Mouse (Mus musculus) heart, postnatal 14 days (tissue): Measurements from ENCODE around the gene Fam163b. TPM values are rescaled to one million over a fixed set of nuclear protein-coding genes. Genes with fewer than 3 reads are reported as not detected.

ENCODE experiments used
- DNase-seq, 2 experiments: peaks; one replicate each; pipeline ENCODE4 v3.0.0; 2021 to 2022
- intact Hi-C: fragments of 180-260 bp; cut with DNase I; formaldehyde crosslinking; loops from one replicate; pipeline ENCODE4 v1.15.1; 2025
- total RNA-seq, 2 experiments: library from RNA; stranded (reverse); gene quantifications; 2 replicates each; pipeline ENCODE4 v1.2.3; 2021

Gene Fam163b
- total RNA-seq, 2 experiments from 2014 or later = 0.38 to 0.51 TPM

DNA sequence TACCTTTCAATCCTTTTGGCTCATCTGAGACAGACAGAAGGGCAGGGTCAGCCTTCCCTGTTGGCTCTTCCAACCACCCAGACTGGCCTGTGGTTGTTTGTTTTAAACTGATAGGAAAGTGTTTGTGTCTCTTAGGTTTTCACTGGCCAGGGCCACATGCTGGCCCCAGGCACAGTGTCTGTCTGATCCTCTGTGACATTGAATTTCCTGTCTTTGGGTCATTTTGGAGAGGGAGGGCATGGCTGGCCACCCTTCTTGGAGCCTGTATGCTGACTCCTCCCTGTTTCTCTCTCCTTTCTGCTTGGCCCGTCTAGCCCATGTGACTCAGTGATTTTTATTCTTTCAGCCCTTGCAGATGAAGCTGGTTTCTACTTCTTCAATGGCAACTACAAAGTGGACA lies 53.1 kb downstream of the Fam163b start:
- no peak for DNase-seq
- intact Hi-C loops = loop anchor here (5.0 kb wide), 1 partner anchor 42 kb away; no protein-coding TSS in a partner anchor

- no peak for DNase-seq
- intact Hi-C loops = loop anchor here (5.0 kb wide), 1 partner anchor 41 kb away; no protein-coding TSS in a partner anchor
These were observed 53.6 kb downstream of the Fam163b start for GRCm38 (mm10) chr2:27088700-27089099.

- DNase-seq = peak; percentile 88 to 90
- intact Hi-C loops = loop anchor here (5.0 kb wide), 1 partner anchor 41 kb away; no protein-coding TSS in a partner anchor
These were observed 54.1 kb downstream of the Fam163b start for GRCm38 (mm10) chr2:27088071-27088644.

DNA sequence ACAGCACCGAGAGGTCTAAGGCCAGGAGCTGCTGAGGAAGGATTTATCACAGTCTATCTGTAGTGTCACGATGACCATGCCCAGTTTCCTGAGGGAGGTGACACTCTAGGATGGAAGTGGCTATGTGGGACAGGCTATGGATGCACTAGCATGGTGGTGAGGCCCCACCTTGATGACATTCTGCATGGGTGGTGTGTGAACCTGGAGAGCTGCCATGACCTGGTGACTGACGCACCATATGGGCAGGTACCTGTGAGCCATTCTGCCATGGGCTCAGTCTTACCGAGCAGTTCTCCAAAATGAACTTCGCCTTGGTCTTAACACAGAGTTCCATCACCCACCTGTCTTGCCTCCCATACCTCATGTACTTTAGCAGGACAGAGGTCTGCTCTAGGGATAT lies 54.7 kb downstream of the Fam163b start:
- intact Hi-C loops = loop anchor here (5.0 kb wide), 1 partner anchor 40 kb away; no protein-coding TSS in a partner anchor
- DNase-seq = no peak

DNA sequence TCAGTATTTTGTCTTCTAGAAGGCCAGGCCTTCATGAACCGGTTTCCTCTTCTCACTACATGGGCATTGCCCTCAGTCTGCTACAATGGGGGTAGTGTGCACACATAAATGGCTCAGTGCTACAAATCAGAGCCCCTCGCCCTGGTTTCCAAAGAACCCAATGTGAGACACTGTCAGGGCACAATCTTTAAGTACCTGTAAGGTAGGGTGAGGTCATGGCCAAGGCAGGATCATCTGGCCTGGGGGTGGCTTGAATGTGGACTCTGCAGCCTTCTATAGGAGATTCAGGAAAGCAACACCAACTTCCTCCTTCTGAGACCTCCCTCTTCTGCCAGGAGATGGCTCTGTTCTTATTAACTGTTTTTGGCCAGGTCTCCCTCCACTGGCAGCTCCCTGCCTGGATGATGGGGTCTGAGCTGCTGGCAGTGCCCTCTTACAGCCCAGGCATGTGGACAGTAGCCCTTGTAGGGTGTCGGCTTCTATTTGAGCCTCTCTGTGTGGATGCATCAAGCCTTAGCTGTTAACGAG lies 55.7 kb downstream of the Fam163b start:
- DNase-seq = no peak
- intact Hi-C loops = loop anchor here (5.0 kb wide), 1 partner anchor 39 kb away; no protein-coding TSS in a partner anchor

GRCm38 (mm10) chr2:27085801-27086200 lies 56.5 kb downstream of the Fam163b start:
- peak in 1 of 2 experiments; percentile 47 for DNase-seq

DNA sequence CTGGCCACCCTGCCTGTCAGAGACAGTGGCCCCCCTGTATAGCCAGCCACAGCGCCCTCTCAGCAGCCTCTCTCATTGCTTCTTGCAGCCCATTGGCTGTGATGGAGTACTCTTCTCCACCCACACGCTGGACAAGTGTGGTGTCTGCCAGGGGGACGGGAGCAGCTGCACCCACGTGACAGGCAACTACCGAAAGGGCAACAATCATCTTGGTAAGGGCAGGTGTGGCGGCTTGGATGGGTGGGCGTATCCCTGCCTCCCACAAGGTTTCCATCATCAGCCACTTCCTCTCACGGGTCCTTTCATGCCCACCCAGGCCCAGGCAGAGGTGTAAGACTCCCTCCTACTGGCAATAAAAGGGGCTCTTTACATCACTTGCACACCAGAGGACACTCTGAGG lies 57.3 kb downstream of the Fam163b start:
- intact Hi-C loops = loop anchor here (5.0 kb wide), 1 partner anchor 38 kb away; no protein-coding TSS in a partner anchor
- DNase-seq = no peak

More at GRCm38 (mm10) chr2:27085801-27086200, 56.5 kb downstream of the Fam163b start:
- intact Hi-C loops = loop anchor here (5.0 kb wide), 1 partner anchor 38 kb away; no protein-coding TSS in a partner anchor

GRCm38 (mm10) chr2:27083761-27084475 lies 58.4 kb downstream of the Fam163b start:
- no peak for DNase-seq
- intact Hi-C loops = no loop called here

DNA sequence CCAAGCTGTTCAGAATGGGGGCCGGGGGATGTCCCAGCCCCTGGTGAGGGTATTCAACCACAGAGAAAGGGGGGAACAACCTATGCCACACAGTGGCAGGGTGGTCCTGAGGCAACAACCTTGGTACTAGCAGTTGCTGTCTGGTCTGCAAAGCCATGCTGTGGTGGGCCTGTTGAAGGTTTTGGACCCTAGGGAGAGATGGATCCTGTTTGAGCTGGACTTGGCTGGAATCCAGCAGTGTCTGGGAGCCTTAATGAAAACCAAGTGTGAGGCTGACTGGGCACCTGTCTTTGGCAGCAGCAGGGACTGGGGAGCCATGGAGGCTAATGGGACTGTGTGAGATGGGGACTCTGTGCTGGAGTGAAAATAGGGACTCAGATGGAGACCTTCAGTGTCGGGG lies 62.6 kb downstream of the Fam163b start:
- intact Hi-C loops = loop anchor here (2.0 to 5.0 kb wide), 3 partner anchors 37 to 157 kb away; no protein-coding TSS in a partner anchor
- DNase-seq = peak; percentile 52 to 59

DNA sequence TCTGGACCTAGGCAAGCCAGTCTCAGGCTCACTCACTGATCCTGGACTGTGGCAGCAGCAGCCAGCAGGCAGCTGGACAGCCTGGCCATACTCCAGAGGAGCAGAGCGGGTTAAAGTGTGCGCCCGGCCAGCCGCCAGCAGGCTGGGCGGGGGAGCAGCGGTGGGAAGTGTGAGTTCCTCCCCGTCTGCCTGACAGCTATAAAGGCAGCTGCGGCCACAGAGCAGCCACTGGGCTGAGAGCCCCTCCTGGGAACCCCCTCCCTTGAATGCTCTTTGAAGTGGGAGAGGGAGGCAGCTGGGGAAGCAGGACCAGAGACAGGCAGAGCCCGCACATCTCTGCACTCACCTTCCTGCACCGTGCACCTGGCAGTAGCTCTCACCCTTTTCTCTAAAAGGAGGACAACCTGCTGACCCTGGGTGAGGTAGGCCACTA lies 63.1 kb downstream of the Fam163b start, which contains the start of gene Adamtsl2:
TSS of gene Adamtsl2 (plus strand) at position 228 of the 433 bp plus-strand sequence.
- DNase-seq = peak; percentile 92 to 94
- intact Hi-C loops = loop anchor here (2.0 to 5.0 kb wide), 3 partner anchors 37 to 158 kb away; no protein-coding TSS in a partner anchor

- intact Hi-C loops = loop anchor here (2.0 to 5.0 kb wide), 3 partner anchors 36 to 158 kb away; no protein-coding TSS in a partner anchor
- peak in 1 of 2 experiments; percentile 36 for DNase-seq
These were observed 64.0 kb downstream of the Fam163b start for GRCm38 (mm10) chr2:27078312-27078711.

DNA sequence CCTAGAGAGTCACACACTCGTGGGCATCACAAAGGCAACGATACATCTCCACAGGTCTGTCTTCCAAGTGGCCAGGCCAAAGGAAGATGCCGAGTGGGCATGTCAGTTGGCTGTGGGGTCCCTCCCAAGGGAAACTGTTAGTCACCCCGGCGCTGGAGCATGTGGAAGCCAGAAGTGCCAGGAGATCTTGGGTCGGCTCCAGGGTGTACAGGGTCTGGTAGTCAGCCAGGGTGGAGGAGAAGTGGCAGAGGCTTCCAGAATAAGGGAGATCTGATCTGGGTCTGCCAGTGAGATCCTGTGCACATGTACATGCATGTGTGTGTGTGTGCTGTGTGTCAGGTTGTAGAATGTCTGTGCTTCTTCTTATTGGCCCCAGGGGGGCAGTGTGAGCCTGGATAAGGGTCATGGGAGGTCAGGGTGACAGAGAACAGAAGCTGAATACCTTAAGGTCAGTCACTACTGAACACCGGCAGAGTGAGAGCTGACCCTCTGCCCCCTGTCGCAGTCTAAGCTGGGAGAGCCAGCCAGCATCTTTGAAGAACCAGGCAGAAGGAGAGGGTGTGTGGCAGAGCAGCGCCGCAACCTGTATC lies 64.5 kb downstream of the Fam163b start:
- intact Hi-C loops = loop anchor here (2.0 to 5.0 kb wide), 3 partner anchors 35 to 159 kb away; no protein-coding TSS in a partner anchor
- DNase-seq = peak; percentile 47 to 62

GRCm38 (mm10) chr2:27075485-27075884 lies 66.8 kb downstream of the Fam163b start:
- peak; percentile 56 to 74 for DNase-seq
- intact Hi-C loops = loop anchor here (5.0 kb wide), 1 partner anchor 33 kb away; no protein-coding TSS in a partner anchor

DNA sequence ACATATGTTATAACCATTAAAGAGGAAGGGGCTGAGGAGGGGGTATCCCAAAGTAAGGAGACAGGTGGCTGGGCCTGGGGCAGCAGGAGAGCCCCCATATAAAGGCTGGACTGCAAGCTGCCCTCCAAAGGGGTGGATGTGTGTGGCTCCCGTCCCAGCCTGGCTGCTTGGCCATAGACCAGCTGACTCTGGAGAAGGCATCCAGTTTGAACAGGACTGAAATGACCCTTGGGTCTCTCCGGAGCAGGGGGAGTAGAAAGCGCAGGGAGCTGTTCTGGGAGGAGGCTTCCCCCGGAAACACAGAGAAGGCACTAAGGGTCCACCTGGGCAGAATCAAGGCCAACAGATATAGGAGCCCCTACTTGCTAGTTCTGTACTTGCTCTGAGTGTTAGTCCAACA lies 67.5 kb downstream of the Fam163b start:
- intact Hi-C loops = loop anchor here (5.0 kb wide), 1 partner anchor 33 kb away; no protein-coding TSS in a partner anchor
- peak; percentile 68 to 82 for DNase-seq

DNA sequence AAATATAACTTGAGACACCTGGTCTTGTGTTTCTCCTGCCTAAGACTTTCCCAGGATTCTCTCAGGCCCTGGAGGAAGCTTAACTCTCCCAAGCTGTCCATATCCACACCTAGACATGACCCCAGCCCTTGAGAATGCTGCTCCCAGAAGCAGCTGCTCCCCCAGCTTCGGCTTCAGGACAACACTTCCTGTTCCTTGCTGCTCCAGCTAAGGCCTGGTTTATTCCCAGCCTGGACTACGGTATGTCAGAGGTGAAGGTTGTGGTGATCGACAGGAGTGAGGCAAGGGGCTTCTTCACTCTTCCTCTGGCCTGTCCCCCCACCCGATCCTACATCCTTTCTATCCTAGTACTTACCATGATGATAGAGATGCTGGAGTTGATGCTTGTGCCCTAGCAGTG lies 68.9 kb downstream of the Fam163b start:
- DNase-seq = no peak
- intact Hi-C loops = no loop called here

DNA sequence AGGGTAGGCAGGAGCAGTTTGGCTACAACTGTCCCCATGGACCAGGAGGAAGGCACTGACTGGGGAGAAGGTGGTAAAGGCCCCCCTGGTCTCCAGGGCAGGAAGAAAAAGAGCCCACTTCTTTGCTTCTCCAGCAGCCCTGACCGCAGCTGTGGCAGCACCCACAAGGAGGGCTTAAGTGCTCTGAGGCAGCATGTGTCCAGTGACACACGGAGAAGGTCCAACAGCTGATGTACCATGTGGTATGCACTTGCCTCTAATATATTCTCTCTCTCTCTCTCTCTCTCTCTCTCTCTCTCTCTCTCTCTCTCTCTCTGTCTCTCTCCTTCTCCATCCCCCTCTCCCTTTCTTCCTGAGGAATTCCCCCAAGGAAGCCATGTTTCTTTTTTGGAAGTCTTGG lies 70.3 kb downstream of the Fam163b start, which contains the start of gene Mymk:
TSS of gene Mymk (minus strand) at position 202 of the 400 bp plus-strand sequence.
- DNase-seq = no peak
- intact Hi-C loops = no loop called here

DNA sequence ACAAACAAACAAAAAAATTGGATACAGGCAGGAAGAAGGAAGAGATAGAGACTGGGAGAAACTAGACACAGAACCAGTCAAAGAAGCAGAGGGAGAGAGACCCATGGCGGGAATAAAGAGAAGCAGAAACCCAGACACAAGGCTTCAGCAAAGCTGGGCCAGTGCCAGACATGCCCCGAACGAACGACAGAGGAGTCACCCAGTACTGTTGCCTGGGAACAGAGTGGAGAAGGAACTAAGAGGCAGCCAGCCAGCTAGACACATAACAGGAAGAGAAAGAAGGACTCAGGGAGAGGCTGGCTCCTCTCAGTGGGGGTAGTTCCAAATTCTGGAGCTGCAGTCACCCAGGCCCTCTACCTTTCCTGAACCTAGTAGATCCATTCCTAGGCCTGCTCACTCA lies 71.2 kb downstream of the Fam163b start:
- DNase-seq = peak; percentile 80 to 82
- intact Hi-C loops = no loop called here

DNA sequence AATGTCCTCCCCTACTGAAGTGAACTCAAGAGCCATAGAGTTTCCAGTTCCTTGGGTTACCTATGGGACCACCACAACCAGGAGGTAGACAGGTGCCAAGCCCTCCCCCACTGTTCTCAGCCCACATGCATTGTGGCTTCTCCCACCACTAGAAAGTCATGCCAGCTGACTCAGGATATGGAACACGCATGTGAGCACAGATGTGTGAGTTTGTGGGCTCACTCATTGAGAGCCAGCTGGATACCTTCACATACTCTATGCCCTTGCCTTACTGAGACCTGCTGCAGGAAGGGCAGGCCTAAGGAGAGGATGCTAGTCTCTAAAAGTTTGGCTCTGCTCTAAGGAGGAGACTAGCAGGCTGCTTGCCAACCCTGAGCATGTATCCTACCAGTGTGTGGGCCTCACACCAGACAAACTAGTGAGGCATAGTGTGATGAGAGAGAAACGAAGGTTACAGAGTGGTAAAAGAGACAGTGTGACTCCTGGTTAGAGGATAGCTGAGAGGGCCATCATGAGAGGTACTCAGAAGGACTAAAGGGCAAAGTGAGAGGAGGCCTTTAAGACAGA lies 72.0 kb downstream of the Fam163b start:
- DNase-seq = no peak
- intact Hi-C loops = no loop called here

DNA sequence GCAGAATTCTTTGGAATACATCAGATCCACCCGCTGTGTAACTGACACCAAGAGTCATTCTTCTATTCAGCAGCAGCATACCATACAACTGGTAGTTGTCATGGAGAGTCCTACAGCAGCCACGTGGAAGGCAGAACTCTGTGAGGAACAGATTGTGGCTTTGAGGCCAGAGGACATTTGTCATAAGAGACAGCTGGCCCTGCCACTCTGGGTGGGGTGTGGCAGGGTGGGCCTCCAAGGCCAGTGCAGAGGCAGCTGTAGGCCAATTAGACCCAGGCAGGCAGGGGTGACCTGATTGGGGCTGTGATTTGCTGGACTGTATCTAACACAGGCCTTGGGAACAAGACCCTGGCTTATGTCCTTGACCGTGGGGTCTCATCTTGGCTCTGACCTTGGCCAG lies 72.6 kb downstream of the Fam163b start:
- intact Hi-C loops = no loop called here
- no peak for DNase-seq

DNA sequence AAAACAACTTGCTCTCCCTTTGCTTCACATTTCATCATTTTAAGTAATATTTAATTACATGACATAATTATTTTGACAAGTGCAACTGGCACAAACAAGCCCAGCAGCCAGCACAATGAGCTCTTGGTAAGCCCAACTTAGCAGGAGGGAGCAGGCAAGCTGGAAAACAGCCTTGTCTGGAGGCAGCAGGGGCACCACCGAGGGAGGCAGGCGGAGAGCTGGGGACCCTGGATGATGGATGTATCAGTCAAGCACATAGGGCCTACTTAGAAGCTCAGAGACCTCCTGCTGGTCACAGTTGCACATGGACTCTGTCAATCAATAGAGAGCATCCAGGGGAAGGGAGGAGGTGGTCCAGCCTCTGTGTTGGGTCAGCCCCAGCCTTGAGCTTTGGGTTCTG lies 74.3 kb downstream of the Fam163b start:
- intact Hi-C loops = no loop called here
- no peak for DNase-seq
